ENCODE assay signal across 8 mouse cellular contexts in genomic region chr9:63133659-63134058, GRCm38 (mm10). TPM values are rescaled to one million over a fixed set of nuclear protein-coding genes. Genes with fewer than 3 reads are reported as not detected.
DNase-seq lines count a peak whose midpoint lies in the region; ATAC-seq and TF ChIP-seq lines count a peak whose summit lies in the region.

No protein-coding gene starts in this region.

- peaks cover 13% of the 10 kb centered on the region for H3K4me1 ChIP-seq in erythroblast, embryonic 14.5 days (ENCODE audit: control insufficient read depth)
- peaks cover under 1% of the 10 kb centered on the region for H3K4me1 ChIP-seq in spleen, adult 2 months (ENCODE audit: control insufficient read depth, insufficient read depth, insufficient read length)
- peaks cover 13% of the 10 kb centered on the region for H3K4me1 ChIP-seq in liver, embryonic 11.5 days (replicated peaks; ENCODE audit: control insufficient read depth, insufficient read depth, low read length)
- H3K4me1 ChIP-seq in stomach, postnatal 0 days (replicated peaks; ENCODE audit: control insufficient read depth, insufficient read depth), result peaks cover 7% of the 10 kb centered on the region; the same call in 1 of the 2 replicates

- TF ChIP-seq POLR2A in spleen, adult 2 months (IDR thresholded peaks at IDR 0.05; ENCODE audit: low read depth, low read length), result no peak

- WGBS in spleen, adult 2 months, result 9% methylated on average over 6 of the region's 6 CpGs
- WGBS in liver, embryonic 11.5 days, result 15% methylated on average over 6 of the region's 6 CpGs
- WGBS in stomach, postnatal 0 days, result 8% methylated on average over 6 of the region's 6 CpGs

- ATAC-seq in erythroblast, adult 5-6 weeks (replicated peaks; ENCODE audit: low FRiP score, poor library complexity, severe bottlenecking), result no peak
- ATAC-seq in liver, embryonic 11.5 days (replicated peaks; ENCODE audit: low FRiP score), result no peak
- no peak for ATAC-seq in stomach, postnatal 0 days (ENCODE audit: low FRiP score, low TSS enrichment)

- DNase-seq in spleen, adult 2 months (ENCODE audit: low read depth in 1 of 2, low spot score in 2 of 2), result no peak
- no peak for DNase-seq in spleen, postnatal 14 days (ENCODE audit: low spot score in 2 of 2)
- DNase-seq in liver, embryonic 11.5 days (ENCODE audit: low spot score), result no peak
- no peak for DNase-seq in stomach, postnatal 0 days (ENCODE audit: low spot score)
- no peak for DNase-seq in layer of hippocampus, postnatal 36 days
- no peak for DNase-seq in left cerebral cortex, postnatal 4 days

- H3K36me3 ChIP-seq in erythroblast, embryonic 14.5 days (ENCODE audit: control insufficient read depth), result no peaks in the 10 kb centered on the region
- no peaks in the 10 kb centered on the region for H3K36me3 ChIP-seq in spleen, adult 2 months (ENCODE audit: control insufficient read depth, insufficient read depth, low read length)
- no peaks in the 10 kb centered on the region for H3K36me3 ChIP-seq in liver, embryonic 11.5 days (ENCODE audit: control insufficient read depth, insufficient read depth, low read length)
- no peaks in the 10 kb centered on the region for H3K36me3 ChIP-seq in stomach, postnatal 0 days (ENCODE audit: control insufficient read depth, insufficient read depth, low read length)

- H3K27me3 ChIP-seq in erythroblast, embryonic 14.5 days (ENCODE audit: control insufficient read depth), result peaks cover 80% of the 10 kb centered on the region
- H3K27me3 ChIP-seq in spleen, adult 2 months (ENCODE audit: control insufficient read depth, insufficient read depth, low read length), result peaks cover 19% of the 10 kb centered on the region
- H3K27me3 ChIP-seq in liver, embryonic 11.5 days (replicated peaks; ENCODE audit: control insufficient read depth, insufficient read depth, low read length), result peaks cover 55% of the 10 kb centered on the region
- H3K27me3 ChIP-seq in stomach, postnatal 0 days (ENCODE audit: control insufficient read depth, insufficient read depth, low read length), result peaks cover 13% of the 10 kb centered on the region; the same call in 1 of the 2 replicates

- no peak overlapping the region for H3K9ac ChIP-seq in liver, embryonic 11.5 days (ENCODE audit: low read depth, low read length)
- 0 out of 2 replicates have a peak overlapping the region, but pooled peaks have one; percentile 35 for H3K9ac ChIP-seq in stomach, postnatal 0 days (ENCODE audit: low read length)

- no peak for TF ChIP-seq EP300 in stomach, postnatal 0 days (optimal IDR thresholded peaks at IDR 0.05)

- no peak overlapping the region for H3K27ac ChIP-seq in spleen, adult 2 months (ENCODE audit: insufficient read depth, low read length)
- H3K27ac ChIP-seq in liver, embryonic 11.5 days (ENCODE audit: low read depth, low read length), result no peak overlapping the region
- H3K27ac ChIP-seq in stomach, postnatal 0 days (replicated peaks), result no peak overlapping the region

- intact Hi-C loops in left cerebral cortex, postnatal 4 days (cut with DNase I), result loop anchor here (10.0 kb wide), 3 partner anchors 331 to 849 kb away; partner anchors contain the start of genes Aagab, Iqch and Spesp1

- TF ChIP-seq CTCF in spleen, adult 2 months (IDR thresholded peaks at IDR 0.05; ENCODE audit: extremely low read depth, insufficient read depth, insufficient read length, insufficient replicate concordance), result no peak
- TF ChIP-seq CTCF in stomach, postnatal 0 days (IDR thresholded peaks at IDR 0.05; ENCODE audit: low read depth), result no peak

- peak overlapping the region; percentile 63 for H3K4me2 ChIP-seq in liver, embryonic 11.5 days
- H3K4me2 ChIP-seq in stomach, postnatal 0 days (replicated peaks; ENCODE audit: low read depth), result peak overlapping the region; percentile 59

- peak overlapping the region; percentile 8 for H3K4me3 ChIP-seq in erythroblast, embryonic 14.5 days (replicated peaks)
- H3K4me3 ChIP-seq in spleen, adult 2 months (ENCODE audit: extremely low read depth, insufficient read depth, insufficient read length), result peak overlapping the region; percentile 24; the same call in 1 of the 2 replicates
- H3K4me3 ChIP-seq in liver, embryonic 11.5 days (ENCODE audit: low read depth, low read length), result peak overlapping the region; percentile 35
- H3K4me3 ChIP-seq in stomach, postnatal 0 days (ENCODE audit: low read depth, low read length), result peak overlapping the region; percentile 66

- H3K9me3 ChIP-seq in erythroblast, embryonic 14.5 days (ENCODE audit: control insufficient read depth, low read length), result no peaks in the 10 kb centered on the region
- H3K9me3 ChIP-seq in liver, embryonic 11.5 days (ENCODE audit: control insufficient read depth, low read length), result no peaks in the 10 kb centered on the region
- H3K9me3 ChIP-seq in stomach, postnatal 0 days (ENCODE audit: control insufficient read depth, low read length), result no peaks in the 10 kb centered on the region

RNA-seq across cellular contexts. Expression of gene Skor1, which starts 15.1 kb away (rescaled TPM):
- polyA plus RNA-seq in erythroblast, embryonic 14.5 days (2012), result 0.01 TPM in 1 of 2 replicates, not detected in the other
- not detected in 2 replicates for total RNA-seq in erythroblast, adult 5-6 weeks (2015; ENCODE audit: low replicate concordance)
- not detected in 2 replicates for total RNA-seq in erythroblast, adult 5-6 weeks (2017; ENCODE audit: low replicate concordance)
- polyA plus RNA-seq in spleen, adult 2 months (2012; rRNA removed), result 0.04 and 0.09 TPM in 2 replicates
- not detected in 2 replicates for polyA plus RNA-seq in liver, embryonic 11.5 days (2014; fragmentation: Nextera tagmentation; extraction: Ambion mirVana)
- polyA plus RNA-seq in stomach, postnatal 0 days (2015; fragmentation: Nextera tagmentation; extraction: Ambion mirVana), result not detected in 2 replicates
- under 1 TPM; 0.10 to 0.15 TPM for total RNA-seq in layer of hippocampus, postnatal 36 days (2021)
- under 1 TPM; 0.10 to 0.56 TPM for total RNA-seq in left cerebral cortex, postnatal 4 days (2021)

Comparison
In these comparisons a context has a peak if more than half of its experiments do, and no peak if none do; other contexts are left out.
1. H3K4me3 ChIP-seq: peak in every context shown above with its lines; median percentile 66 in stomach, postnatal 0 days; 35 in liver, embryonic 11.5 days; 24 in spleen, adult 2 months; 8 in erythroblast, embryonic 14.5 days.